Mouse (Mus musculus) T-helper 17 cell (primary cell): Measurements from ENCODE around the gene Nop2.

ENCODE experiments used
- in situ Hi-C, 2 experiments: fragments of 300-600 bp; cut with MboI, MseI; formaldehyde crosslinking; loops; 1 replicate in 1 of 2; 2 replicates in 1 of 2; pipeline ENCODE4 v1.15.1; 2025; ENCODE audit warnings: high pct_unique_total_duplicates in 2 of 2

Gene Nop2

GRCm38 (mm10) chr6:125107705-125108104 is 24.0 kb upstream of the Nop2 start:
- in situ Hi-C loops: no loop called here

GRCm38 (mm10) chr6:125109371-125109770 is 22.3 kb upstream of the Nop2 start:
- in situ Hi-C loops: no loop called here

- in situ Hi-C loops: loop anchor here in 1 of 2 experiments (10.0 kb wide), 1 partner anchor 64 kb away; no protein-coding TSS in a partner anchor
Observed at GRCm38 (mm10) chr6:125110927-125111326, 20.8 kb upstream of the Nop2 start.

- in situ Hi-C loops: loop anchor here in 1 of 2 experiments (10.0 kb wide), 1 partner anchor 62 kb away; no protein-coding TSS in a partner anchor
Observed at GRCm38 (mm10) chr6:125112553-125112952, 19.2 kb upstream of the Nop2 start.

- in situ Hi-C loops: loop anchor here in 1 of 2 experiments (10.0 kb wide), 1 partner anchor 55 kb away; no protein-coding TSS in a partner anchor
Observed at GRCm38 (mm10) chr6:125119387-125119786, 12.3 kb upstream of the Nop2 start.

- in situ Hi-C loops: no loop called here
Observed at GRCm38 (mm10) chr6:125128724-125129123, 3.0 kb upstream of the Nop2 start.

GRCm38 (mm10) chr6:125129710-125130402 is 1.9 kb upstream of the Nop2 start:
- in situ Hi-C loops: loop anchor here in 1 of 2 experiments (5.0 kb wide), 1 partner anchor 33 kb away; the partner anchor contains the start of gene Chd4

GRCm38 (mm10) chr6:125132470-125132869 is 761 bp downstream of the Nop2 start:
- in situ Hi-C loops: loop anchor here in 1 of 2 experiments (5.0 kb wide), 1 partner anchor 35 kb away; the partner anchor contains the start of gene Chd4

GRCm38 (mm10) chr6:125137002-125137671 is 5.4 kb downstream of the Nop2 start:
- in situ Hi-C loops: no loop called here

GRCm38 (mm10) chr6:125139747-125140146 is 8.0 kb downstream of the Nop2 start:
- in situ Hi-C loops: no loop called here

- in situ Hi-C loops: no loop called here
Observed at GRCm38 (mm10) chr6:125142436-125142835, 10.7 kb downstream of the Nop2 start.

GRCm38 (mm10) chr6:125143128-125143527 is 11.4 kb downstream of the Nop2 start:
- in situ Hi-C loops: no loop called here

GRCm38 (mm10) chr6:125143904-125144303 is 12.2 kb downstream of the Nop2 start:
- in situ Hi-C loops: no loop called here

- in situ Hi-C loops: no loop called here
Observed at GRCm38 (mm10) chr6:125145001-125145400, 13.3 kb downstream of the Nop2 start, which contains the start of gene Iffo1. Gene Iffo1 (plus strand): TSS chr6:125145241.

- in situ Hi-C loops: no loop called here
Observed at GRCm38 (mm10) chr6:125145479-125145951, 13.8 kb downstream of the Nop2 start.

- in situ Hi-C loops: no loop called here
Observed at GRCm38 (mm10) chr6:125146148-125146547, 14.4 kb downstream of the Nop2 start.

- in situ Hi-C loops: no loop called here
Observed at GRCm38 (mm10) chr6:125146797-125147196, 15.1 kb downstream of the Nop2 start.

- in situ Hi-C loops: no loop called here
Observed at GRCm38 (mm10) chr6:125147329-125147728, 15.6 kb downstream of the Nop2 start.

GRCm38 (mm10) chr6:125148251-125148925 is 16.7 kb downstream of the Nop2 start:
- in situ Hi-C loops: no loop called here

- in situ Hi-C loops: no loop called here
Observed at GRCm38 (mm10) chr6:125148926-125149568, 17.3 kb downstream of the Nop2 start.

- in situ Hi-C loops: no loop called here
Observed at GRCm38 (mm10) chr6:125149569-125149950, 17.9 kb downstream of the Nop2 start.
